Mouse (Mus musculus) thymus, adult 2 months (tissue): ENCODE measurements at regions not wholly inside any gene's neighbourhood (a gene's known extent, or its start where the extent isn't known, plus 50 kb on each side); places are given as distances from the start of the nearest gene placed in this dataset.

Experiments used
- CTCF ChIP-seq: fragments of 200-500 bp; IDR thresholded peaks from 2 replicates; pipeline ENCODE4 v1.5.1; 2012; ENCODE audit warnings: mild to moderate bottlenecking, control low read depth, low read length, moderate library complexity, borderline replicate concordance; ENCODE audit not compliant: control insufficient read depth, poor library complexity, insufficient read depth; ENCODE audit errors: extremely low read depth
- POLR2A ChIP-seq: fragments of 200-500 bp; IDR thresholded peaks from 2 replicates; pipeline ENCODE4 v1.6.1; 2012; ENCODE audit warnings: mild to moderate bottlenecking, low read length, control low read depth, moderate library complexity; ENCODE audit not compliant: control insufficient read depth, poor library complexity, insufficient read depth; ENCODE audit errors: extremely low read depth

- no peak for TF ChIP-seq CTCF
- no peak for TF ChIP-seq POLR2A
These were observed 96.1 kb upstream of the Acvr2a start for GRCm38 (mm10) chr2:48717770-48718169.
